8 mouse cellular contexts compared by ENCODE assay signal in the genomic region with DNA sequence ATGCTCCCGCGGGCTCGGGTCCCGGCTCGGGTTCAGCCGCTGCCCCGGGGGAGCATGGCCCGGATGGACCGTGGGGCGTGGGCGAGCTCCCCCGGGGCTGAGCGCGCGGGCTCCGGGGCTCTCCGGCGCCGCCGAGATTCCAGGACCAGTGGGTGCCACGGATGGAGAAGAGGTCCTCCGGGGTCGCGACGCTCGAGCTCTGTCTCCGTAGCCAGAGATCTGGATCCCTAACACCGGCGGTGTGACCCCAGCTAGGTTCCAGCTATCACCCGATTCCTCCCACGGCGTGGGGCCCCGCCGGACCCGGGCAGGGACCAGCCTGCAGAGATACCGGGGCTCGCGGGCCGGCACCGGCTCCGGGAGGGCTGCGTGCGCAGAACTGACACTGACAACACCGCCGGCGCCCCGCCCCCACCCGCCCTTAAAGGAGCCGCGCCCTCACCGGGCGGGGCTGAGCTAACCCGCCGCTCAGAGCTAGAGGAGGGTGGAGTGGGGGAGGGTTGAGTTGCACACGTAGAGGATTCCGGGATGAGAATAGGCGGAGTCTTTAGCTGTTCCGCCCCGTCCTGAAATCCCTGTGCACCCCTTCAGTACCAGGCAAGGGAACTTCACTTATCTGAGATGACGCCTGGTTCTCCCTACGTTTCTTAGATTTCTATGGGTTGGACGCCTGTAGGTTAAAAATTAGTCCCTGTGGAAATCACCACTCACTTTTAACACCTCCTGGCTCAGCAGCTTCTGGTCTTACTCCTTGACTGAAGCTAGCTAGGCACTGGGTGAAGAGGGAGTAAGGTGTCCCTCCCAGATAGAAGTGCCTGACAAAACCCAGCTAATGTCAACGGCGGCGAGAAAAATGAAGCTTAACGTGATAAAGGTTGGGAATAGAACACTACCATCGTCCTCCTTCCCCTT. TPM values are rescaled to one million over a fixed set of nuclear protein-coding genes. Genes with fewer than 3 reads are reported as not detected.
DNase-seq lines count a peak whose midpoint lies in the region; ATAC-seq and TF ChIP-seq lines count a peak whose summit lies in the region.

Gene C2cd2l, minus strand, starts transcription at position 399 of the 912 bp plus-strand sequence.

- H3K4me1 ChIP-seq in G1E (ENCODE audit: insufficient read depth, low read depth, low read length) = peaks cover 45% of the 10 kb centered on the region
- H3K4me1 ChIP-seq in cerebellum, adult 2 months (ENCODE audit: control insufficient read depth, insufficient read depth, low read length) = peaks cover 12% of the 10 kb centered on the region
- peaks cover 19% of the 10 kb centered on the region for H3K4me1 ChIP-seq in forebrain, postnatal 0 days (ENCODE audit: insufficient read depth)
- peaks cover 25% of the 10 kb centered on the region for H3K4me1 ChIP-seq in lung, embryonic 15.5 days

- DNase-seq in G1E (ENCODE audit: low spot score) = peak; percentile 87
- DNase-seq in cerebellum, adult 2 months = peak; percentile 88 to 96
- peak; percentile 98 for DNase-seq in forebrain, postnatal 0 days
- DNase-seq in heart, postnatal 4 days = peak; percentile 90
- DNase-seq in layer of hippocampus, adult 8-10 months (ENCODE audit: low spot score in 2 of 2) = peak; percentile 88 to 94
- DNase-seq in ovary, postnatal 10 days (ENCODE audit: low spot score) = peak; percentile 59
- DNase-seq in thymus, postnatal 10 days (ENCODE audit: low spot score in 2 of 2) = peak; percentile 74 to 79

- ATAC-seq in G1E (ENCODE audit: extremely low read depth, insufficient number of reproducible peaks, low FRiP score, poor library complexity, severe bottlenecking) = peak; percentile 93
- peak; percentile 100 for ATAC-seq in forebrain, postnatal 0 days
- ATAC-seq in lung, embryonic 15.5 days (ENCODE audit: borderline replicate concordance, extremely low read depth, low FRiP score, low TSS enrichment) = peak; percentile 98

- no peaks in the 10 kb centered on the region for H3K27me3 ChIP-seq in G1E (ENCODE audit: insufficient read depth, low read length)
- H3K27me3 ChIP-seq in cerebellum, adult 2 months (ENCODE audit: control insufficient read depth, insufficient read depth, low read length) = no peaks in the 10 kb centered on the region
- H3K27me3 ChIP-seq in forebrain, postnatal 0 days (ENCODE audit: insufficient read depth, low read length) = no peaks in the 10 kb centered on the region
- no peaks in the 10 kb centered on the region for H3K27me3 ChIP-seq in lung, embryonic 15.5 days

- 1% methylated on average over 67 of the region's 67 CpGs for WGBS in cerebellum, adult 2 months
- WGBS in forebrain, postnatal 0 days = under 1% methylated on average over 66 of the region's 67 CpGs
- under 1% methylated on average over 63 of the region's 67 CpGs for WGBS in lung, embryonic 15.5 days

- peak; percentile 58 for TF ChIP-seq POLR2A in cerebellum, adult 2 months (IDR thresholded peaks at IDR 0.05; ENCODE audit: borderline replicate concordance, insufficient read depth, low read length)

- peaks cover 27% of the 10 kb centered on the region for H3K36me3 ChIP-seq in G1E (replicated peaks)
- H3K36me3 ChIP-seq in forebrain, postnatal 0 days (ENCODE audit: insufficient read depth) = peaks cover 11% of the 10 kb centered on the region
- H3K36me3 ChIP-seq in lung, embryonic 15.5 days = peaks cover 10% of the 10 kb centered on the region

- H3K27ac ChIP-seq in cerebellum, adult 2 months (ENCODE audit: insufficient read depth, low read length) = peak within 1 kb of the TSS; percentile 74
- H3K27ac ChIP-seq in forebrain, postnatal 0 days (ENCODE audit: low read depth, low read length) = peak within 1 kb of the TSS; percentile 87
- H3K27ac ChIP-seq in lung, embryonic 15.5 days = peak within 1 kb of the TSS; percentile 56

- TF ChIP-seq CTCF in G1E (IDR thresholded peaks at IDR 0.05; ENCODE audit: low read depth, low read length) = no peak
- no peak for TF ChIP-seq CTCF in cerebellum, adult 2 months (IDR thresholded peaks at IDR 0.05; ENCODE audit: borderline replicate concordance, insufficient read depth, low read depth, low read length)
- TF ChIP-seq CTCF in forebrain, postnatal 0 days (IDR thresholded peaks at IDR 0.05; ENCODE audit: low read depth) = no peak

- H3K9ac ChIP-seq in forebrain, postnatal 0 days = peak within 1 kb of the TSS; percentile 87
- peak within 1 kb of the TSS; percentile 74 for H3K9ac ChIP-seq in lung, embryonic 15.5 days

- H3K4me3 ChIP-seq in G1E (ENCODE audit: low read depth, low read length) = peak within 1 kb of the TSS; percentile 89
- peak within 1 kb of the TSS; percentile 89 for H3K4me3 ChIP-seq in cerebellum, adult 2 months (replicated peaks; ENCODE audit: insufficient read depth, low read depth, low read length)
- peak within 1 kb of the TSS; percentile 91 for H3K4me3 ChIP-seq in forebrain, postnatal 0 days (ENCODE audit: low read depth, low read length)
- peak within 1 kb of the TSS; percentile 77 for H3K4me3 ChIP-seq in lung, embryonic 15.5 days

- no peaks in the 10 kb centered on the region for H3K9me3 ChIP-seq in G1E (replicated peaks)
- no peaks in the 10 kb centered on the region for H3K9me3 ChIP-seq in forebrain, postnatal 0 days (ENCODE audit: low read length)
- no peaks in the 10 kb centered on the region for H3K9me3 ChIP-seq in lung, embryonic 15.5 days

- peak within 1 kb of the TSS; percentile 71 for H3K4me2 ChIP-seq in forebrain, postnatal 0 days (ENCODE audit: low read depth)
- H3K4me2 ChIP-seq in lung, embryonic 15.5 days = peak within 1 kb of the TSS; percentile 85

RNA-seq across cellular contexts. Expression of gene C2cd2l, which starts in this region (rescaled TPM):
- 9.5 and 19.3 TPM in 2 replicates for total RNA-seq in G1E (2014; fragmentation: Nextera tagmentation)
- 6.3 TPM in 2 replicates for total RNA-seq in G1E (2017)
- polyA plus RNA-seq in G1E (2012) = 35.8 and 40.9 TPM in 2 replicates
- 112 and 113 TPM in 2 replicates for polyA plus RNA-seq in cerebellum, adult 2 months (2012; rRNA removed)
- total RNA-seq in forebrain, postnatal 0 days (2014; rRNA removed) = 42.9 and 54.2 TPM in 2 replicates
- polyA plus RNA-seq in forebrain, postnatal 0 days (2015; fragmentation: Nextera tagmentation; extraction: Ambion mirVana) = 26.2 and 33.2 TPM in 2 replicates
- total RNA-seq in heart, postnatal 4 days (2021) = 10 to 100 TPM; 16.3 to 16.5 TPM
- 100 to 1,000 TPM; 177 to 228 (median 205) TPM for total RNA-seq in layer of hippocampus, adult 8-10 months (2022)
- 6.8 and 8.5 TPM in 2 replicates for polyA plus RNA-seq in lung, embryonic 15.5 days (2015; fragmentation: Nextera tagmentation; extraction: Ambion mirVana)

Comparison
In these comparisons a context has a peak if more than half of its experiments do, and no peak if none do; other contexts are left out.
1. Peak in every context shown above with its lines: DNase-seq, ATAC-seq, H3K4me3 ChIP-seq and H3K27ac ChIP-seq.